Mouse (Mus musculus) CH12.LX (cell line): ENCODE results near the gene Tmbim6.

Source experiments
- CTCF ChIP-seq, 2 experiments: IDR thresholded peaks in 1 of 2; conservative IDR thresholded peaks in 1 of 2; 2 replicates each; pipeline ENCODE4 v1.5.1; 2011 to 2012; ENCODE audit warnings: low read depth in 2 of 2, low read length in 2 of 2, improper control_type of control experiment in 1 of 2, inconsistent platforms in 1 of 2, mild to moderate bottlenecking in 1 of 2, moderate library complexity in 1 of 2
- KAT2A ChIP-seq: IDR thresholded peaks from 2 replicates; pipeline ENCODE4 v1.6.1; 2012; ENCODE audit warnings: low read length, improper control_type of control experiment, inconsistent platforms; ENCODE audit not compliant: insufficient replicate concordance
- POLR2A ChIP-seq: IDR thresholded peaks from 2 replicates; pipeline ENCODE4 v1.6.1; 2011; ENCODE audit warnings: low read depth, mild to moderate bottlenecking, improper control_type of control experiment, low read length
- ZC3H11A ChIP-seq: IDR thresholded peaks from 2 replicates; pipeline ENCODE4 v1.6.1; 2012; ENCODE audit warnings: low read depth, mild to moderate bottlenecking, inconsistent platforms, low read length, improper control_type of control experiment
- ZKSCAN1 ChIP-seq: IDR thresholded peaks from 2 replicates; pipeline ENCODE4 v1.6.1; 2012; ENCODE audit warnings: low read depth, inconsistent platforms, low read length, improper control_type of control experiment, borderline replicate concordance

GRCm38 (mm10) chr15:99449131-99449750 is 56.6 kb downstream of the Tmbim6 start:
- TF ChIP-seq CTCF (conservative IDR thresholded peaks at IDR 0.05 in 1 of 2, IDR thresholded peaks at IDR 0.05 in 1 of 2; ENCODE audit: low read depth in 2 of 2, low read length in 2 of 2) (no peak), POLR2A (no peak), KAT2A (no peak), ZC3H11A (no peak), ZKSCAN1 (no peak)
